Mouse (Mus musculus) cortical plate, adult 2 months (tissue): Measurements from ENCODE around the gene Nxph1.

Source experiments
- CTCF ChIP-seq: fragments of 200-500 bp; IDR thresholded peaks from 2 replicates; pipeline ENCODE4 v1.5.1; 2011; ENCODE audit warnings: mild to moderate bottlenecking, control low read depth, low read length; ENCODE audit not compliant: insufficient read depth; ENCODE audit errors: extremely low read depth
- POLR2A ChIP-seq: fragments of 200-500 bp; IDR thresholded peaks from 2 replicates; pipeline ENCODE4 v1.6.1; 2011; ENCODE audit warnings: mild to moderate bottlenecking, low read length, control low read depth; ENCODE audit not compliant: insufficient read depth; ENCODE audit errors: extremely low read depth

DNA sequence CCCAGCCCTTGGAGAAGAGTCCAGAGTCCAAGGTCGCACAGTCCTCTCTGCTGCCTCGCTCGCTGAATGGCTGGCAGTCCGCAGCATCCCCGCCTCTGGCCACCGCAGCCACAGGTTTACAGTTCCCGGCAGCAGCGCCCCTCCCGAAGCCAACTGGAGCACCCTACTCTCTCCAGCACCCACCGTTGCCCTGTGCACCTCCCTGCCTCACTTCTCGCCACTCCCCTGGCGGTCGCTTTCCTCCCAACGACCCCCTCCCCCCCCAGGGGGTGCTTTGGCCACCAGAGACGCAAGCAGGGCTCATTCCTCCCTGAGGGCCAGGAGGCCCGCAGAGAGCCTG lies at the start of gene Nxph1:
- no peak for TF ChIP-seq POLR2A
- TF ChIP-seq CTCF: no peak
